Mouse (Mus musculus): ENCODE measurements around the gene Fez2. TPM values are rescaled to one million over a fixed set of nuclear protein-coding genes. Genes with fewer than 3 reads are reported as not detected.

The Fez2 gene
- polyA plus RNA-seq, 1 experiment from 2014 or later: 57.5 TPM

DNA sequence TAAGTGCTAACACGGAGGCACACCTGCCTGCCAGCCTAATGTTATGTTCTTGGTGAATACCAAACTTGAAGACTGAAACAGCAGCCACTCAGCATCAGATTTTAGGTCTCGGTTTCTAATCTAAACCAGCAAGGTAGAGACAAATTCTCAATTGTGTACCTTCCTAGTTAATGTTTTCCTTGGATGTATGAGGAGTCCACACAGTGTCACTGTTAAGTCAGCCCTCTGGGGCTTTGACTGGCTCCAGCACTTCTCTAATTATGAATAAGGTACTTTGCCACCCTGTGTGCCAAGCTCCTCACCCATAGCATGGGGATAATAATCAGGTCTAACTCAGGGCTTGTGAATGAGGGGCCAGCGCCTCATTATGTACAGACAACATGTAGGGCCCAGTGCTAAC, 35.6 kb downstream of the Fez2 start:
- WGBS: 91% methylated on average over 3 of the region's 3 CpGs
- no peak overlapping the region for H3K9ac ChIP-seq (ENCODE audit: low read length)
- H3K4me1 ChIP-seq (ENCODE audit: control insufficient read depth, insufficient read depth, low read length): no peaks in the 10 kb centered on the region
- no peaks in the 10 kb centered on the region for H3K36me3 ChIP-seq (ENCODE audit: control insufficient read depth, insufficient read depth, low read length)
- H3K4me2 ChIP-seq: no peak overlapping the region
- H3K27me3 ChIP-seq (ENCODE audit: control insufficient read depth, insufficient read depth, low read length): no peaks in the 10 kb centered on the region
- H3K9me3 ChIP-seq (ENCODE audit: control insufficient read depth, low read length): no peaks in the 10 kb centered on the region
- no peak overlapping the region for H3K4me3 ChIP-seq (ENCODE audit: low read depth, low read length)
- no peak for ATAC-seq (ENCODE audit: low FRiP score)
- H3K27ac ChIP-seq (ENCODE audit: low read depth, low read length): no peak overlapping the region
- no peak for DNase-seq (ENCODE audit: low spot score, missing footprints)

DNA sequence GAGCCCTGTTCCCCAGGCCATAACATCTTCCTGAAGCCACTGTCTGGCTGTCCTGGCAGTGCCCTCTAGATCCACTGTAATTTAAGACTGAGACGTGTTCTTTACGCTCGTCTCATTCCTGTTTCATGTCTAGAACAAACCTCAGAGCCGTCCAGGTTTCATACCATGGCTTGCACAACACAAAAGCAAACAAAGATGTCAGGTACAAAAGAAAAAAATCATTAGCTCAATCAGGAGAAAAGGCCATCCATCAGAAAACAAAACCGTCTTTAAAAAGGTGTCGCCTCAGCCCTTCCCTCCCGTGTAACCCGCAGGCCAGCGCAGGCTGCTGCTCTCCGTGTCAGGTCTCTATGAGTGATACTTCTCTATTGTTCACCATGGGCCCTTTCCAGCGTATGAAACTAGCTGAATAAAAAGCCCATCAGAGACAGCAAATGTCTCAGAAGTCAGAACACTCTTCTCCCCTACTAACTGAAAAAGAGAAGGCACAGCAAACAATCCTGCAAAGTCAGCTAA, 38.2 kb downstream of the Fez2 start:
- WGBS: 88% methylated on average over 11 of the region's 11 CpGs
- Histone ChIP-seq H3K4me3 (ENCODE audit: low read depth, low read length) (no peak overlapping the region), H3K9me3 (ENCODE audit: control insufficient read depth, low read length) (no peaks in the 10 kb centered on the region), H3K27ac (ENCODE audit: low read depth, low read length) (no peak overlapping the region), H3K36me3 (ENCODE audit: control insufficient read depth, insufficient read depth, low read length) (no peaks in the 10 kb centered on the region), H3K4me2 (no peak overlapping the region), H3K9ac (ENCODE audit: low read length) (no peak overlapping the region), H3K27me3 (ENCODE audit: control insufficient read depth, insufficient read depth, low read length) (no peaks in the 10 kb centered on the region), H3K4me1 (ENCODE audit: control insufficient read depth, insufficient read depth, low read length) (peaks cover 1% of the 10 kb centered on the region; the same call in 1 of the 2 replicates)
- DNase-seq (ENCODE audit: low spot score, missing footprints) (no peak), ATAC-seq (ENCODE audit: low FRiP score) (no peak)

DNA sequence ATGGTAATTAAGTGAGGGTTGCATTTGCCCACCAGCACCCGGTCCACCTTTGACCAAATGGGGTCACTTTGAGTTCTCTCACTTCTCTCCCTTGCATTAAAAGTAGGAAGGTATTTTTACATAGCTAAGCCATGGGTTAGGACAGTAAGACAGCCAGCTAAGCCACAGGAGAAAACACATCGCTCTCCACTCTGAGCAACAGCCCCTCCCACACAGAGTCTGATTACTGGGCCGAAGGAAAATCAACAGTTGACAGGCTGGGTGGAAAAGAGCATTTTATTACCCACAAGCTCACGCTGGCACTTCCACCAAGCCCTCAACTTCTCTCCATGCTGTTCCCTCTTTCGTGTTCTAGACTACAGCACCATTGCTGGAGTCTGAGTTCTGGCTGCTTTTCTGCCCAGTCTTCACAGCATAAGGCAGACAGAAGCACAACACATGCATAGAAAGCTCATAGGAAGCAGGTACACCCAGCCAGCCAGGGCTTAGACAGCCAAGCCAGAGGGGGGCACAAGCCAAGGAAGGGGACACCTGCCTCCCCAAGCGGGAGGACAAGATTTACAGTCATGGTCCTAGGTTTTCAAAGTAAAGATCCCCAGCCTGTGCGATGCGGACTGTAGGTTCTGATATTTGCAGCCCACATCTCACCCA, 38.7 kb downstream of the Fez2 start:
- no peaks in the 10 kb centered on the region for H3K9me3 ChIP-seq (ENCODE audit: control insufficient read depth, low read length)
- no peaks in the 10 kb centered on the region for H3K27me3 ChIP-seq (ENCODE audit: control insufficient read depth, insufficient read depth, low read length)
- WGBS: 93% methylated on average over 8 of the region's 8 CpGs
- no peak overlapping the region for H3K4me2 ChIP-seq
- no peak for DNase-seq (ENCODE audit: low spot score, missing footprints)
- H3K36me3 ChIP-seq (ENCODE audit: control insufficient read depth, insufficient read depth, low read length): no peaks in the 10 kb centered on the region
- ATAC-seq (ENCODE audit: low FRiP score): no peak
- H3K9ac ChIP-seq (ENCODE audit: low read length): no peak overlapping the region
- H3K4me3 ChIP-seq (ENCODE audit: low read depth, low read length): no peak overlapping the region
- peaks cover 4% of the 10 kb centered on the region; the same call in 1 of the 2 replicates for H3K4me1 ChIP-seq (ENCODE audit: control insufficient read depth, insufficient read depth, low read length)
- no peak overlapping the region for H3K27ac ChIP-seq (ENCODE audit: low read depth, low read length)

DNA sequence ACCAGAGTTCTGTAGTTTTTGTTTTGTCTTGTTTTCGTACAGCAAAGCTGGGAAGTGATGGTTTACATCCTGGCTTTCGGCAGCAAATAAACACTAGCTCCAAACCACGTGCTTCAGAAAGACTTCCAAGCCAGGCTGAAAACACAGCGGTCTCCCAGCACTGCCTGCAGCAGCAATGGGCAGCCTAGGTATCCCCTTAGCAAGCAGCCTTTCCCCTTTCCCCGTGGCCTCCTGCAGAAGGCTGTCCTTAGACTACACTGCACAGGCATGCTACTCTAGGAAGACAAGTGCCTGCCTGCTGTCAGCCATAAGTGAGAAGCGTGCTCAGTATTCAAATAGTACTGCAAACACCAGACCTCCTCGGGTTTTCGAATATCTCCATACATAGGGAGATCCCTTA, 41.4 kb downstream of the Fez2 start:
- Histone ChIP-seq H3K27ac (ENCODE audit: low read depth, low read length) (no peak overlapping the region), H3K4me1 (ENCODE audit: control insufficient read depth, insufficient read depth, low read length) (peaks cover 4% of the 10 kb centered on the region; the same call in 1 of the 2 replicates), H3K4me2 (no peak overlapping the region), H3K9me3 (ENCODE audit: control insufficient read depth, low read length) (no peaks in the 10 kb centered on the region), H3K36me3 (ENCODE audit: control insufficient read depth, insufficient read depth, low read length) (no peaks in the 10 kb centered on the region), H3K27me3 (ENCODE audit: control insufficient read depth, insufficient read depth, low read length) (no peaks in the 10 kb centered on the region), H3K9ac (ENCODE audit: low read length) (no peak overlapping the region), H3K4me3 (ENCODE audit: low read depth, low read length) (no peak overlapping the region)
- DNase-seq (ENCODE audit: low spot score, missing footprints) (no peak), ATAC-seq (ENCODE audit: low FRiP score) (0 out of 2 replicates have a peak, but pooled peaks have one; percentile 15)
- 75% methylated on average over 8 of the region's 8 CpGs for WGBS

DNA sequence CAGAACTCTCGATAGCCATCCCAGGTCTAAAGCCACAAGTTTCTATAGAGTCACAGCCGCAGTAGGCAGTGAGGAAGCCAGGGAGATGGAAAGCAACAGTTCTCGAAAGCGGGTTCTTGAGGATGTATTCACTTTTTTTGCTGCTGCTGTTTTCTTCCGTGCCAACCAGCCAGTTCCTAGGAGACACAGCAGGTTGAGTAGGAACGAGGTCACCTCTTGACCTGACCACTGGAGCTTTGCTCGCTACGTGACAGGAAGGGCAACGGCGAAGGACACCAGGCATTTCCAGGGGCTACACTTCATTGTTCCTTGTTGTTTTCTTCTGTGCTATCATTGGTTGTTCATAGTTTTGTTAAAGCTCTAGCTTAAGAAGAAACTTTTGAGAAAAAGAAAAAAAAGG, 43.2 kb downstream of the Fez2 start:
- no peak overlapping the region; the same call in 1 of the 2 replicates for H3K27ac ChIP-seq (ENCODE audit: low read depth, low read length)
- H3K9ac ChIP-seq (ENCODE audit: low read length): no peak overlapping the region

DNA sequence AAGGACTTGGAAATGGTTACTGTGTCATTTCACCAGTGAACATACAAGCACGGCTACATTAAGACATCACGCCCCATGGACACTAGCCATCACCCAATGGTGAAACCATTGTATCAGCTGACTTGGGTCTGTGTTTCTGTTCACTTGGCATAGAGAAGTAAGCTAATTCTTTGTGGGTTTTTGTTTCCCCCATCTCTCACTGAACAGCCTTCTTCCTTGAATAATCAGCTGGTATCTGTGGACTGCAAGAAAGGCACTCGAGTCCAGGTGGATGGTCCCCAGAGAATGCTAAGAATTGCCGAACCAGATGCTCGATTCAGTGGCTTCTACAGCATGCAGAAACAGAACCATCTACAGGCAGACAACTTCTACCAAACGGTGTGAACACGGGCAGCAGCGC, 44.1 kb downstream of the Fez2 start:
- ATAC-seq (ENCODE audit: low FRiP score): no peak
- H3K27me3 ChIP-seq (ENCODE audit: control insufficient read depth, insufficient read depth, low read length): no peaks in the 10 kb centered on the region

More for the DNA sequence above, 43.2 kb downstream of the Fez2 start:
- Histone ChIP-seq H3K36me3 (ENCODE audit: control insufficient read depth, insufficient read depth, low read length) (no peaks in the 10 kb centered on the region), H3K4me3 (ENCODE audit: low read depth, low read length) (no peak overlapping the region), H3K9me3 (ENCODE audit: control insufficient read depth, low read length) (no peaks in the 10 kb centered on the region), H3K4me1 (ENCODE audit: control insufficient read depth, insufficient read depth, low read length) (peaks cover 4% of the 10 kb centered on the region; the same call in 1 of the 2 replicates), H3K27me3 (ENCODE audit: control insufficient read depth, insufficient read depth, low read length) (no peaks in the 10 kb centered on the region), H3K4me2 (no peak overlapping the region)
- DNase-seq (ENCODE audit: low spot score, missing footprints): no peak
- 39% methylated on average over 10 of the region's 10 CpGs for WGBS
- no peak for ATAC-seq (ENCODE audit: low FRiP score)

DNA sequence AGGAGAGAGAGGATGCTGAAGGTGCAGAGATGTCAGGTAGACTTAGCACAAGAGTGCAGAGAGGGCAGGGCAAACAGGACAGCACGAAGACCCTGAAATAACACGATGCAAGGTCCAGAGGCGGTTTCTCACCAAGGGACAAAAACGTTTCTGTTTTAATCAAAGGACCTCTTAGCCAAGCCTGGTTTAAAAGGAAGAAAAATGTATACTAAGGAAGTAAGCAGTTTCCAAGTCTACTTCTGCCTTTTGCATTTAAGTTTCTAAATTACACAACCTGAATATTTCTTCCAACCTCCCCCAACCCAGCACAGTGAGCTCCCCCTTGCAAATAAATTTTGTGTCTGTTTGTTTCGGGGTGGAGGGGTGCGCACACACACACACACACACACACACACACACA, 44.8 kb downstream of the Fez2 start:
- H3K4me1 ChIP-seq (ENCODE audit: control insufficient read depth, insufficient read depth, low read length): peaks cover 4% of the 10 kb centered on the region; the same call in 1 of the 2 replicates
- DNase-seq (ENCODE audit: low spot score, missing footprints): no peak
- H3K9me3 ChIP-seq (ENCODE audit: control insufficient read depth, low read length): no peaks in the 10 kb centered on the region
- WGBS: 93% methylated on average over 6 of the region's 6 CpGs
- no peak overlapping the region for H3K4me3 ChIP-seq (ENCODE audit: low read depth, low read length)
- H3K27me3 ChIP-seq (ENCODE audit: control insufficient read depth, insufficient read depth, low read length): no peaks in the 10 kb centered on the region
- no peak overlapping the region for H3K9ac ChIP-seq (ENCODE audit: low read length)
- no peaks in the 10 kb centered on the region for H3K36me3 ChIP-seq (ENCODE audit: control insufficient read depth, insufficient read depth, low read length)
- ATAC-seq (ENCODE audit: low FRiP score): no peak
- H3K27ac ChIP-seq (ENCODE audit: low read depth, low read length): no peak overlapping the region
- no peak overlapping the region for H3K4me2 ChIP-seq

More for the DNA sequence above, 44.1 kb downstream of the Fez2 start:
- H3K4me2 ChIP-seq: no peak overlapping the region
- DNase-seq (ENCODE audit: low spot score, missing footprints): no peak
- WGBS: 92% methylated on average over 8 of the region's 8 CpGs
- H3K27ac ChIP-seq (ENCODE audit: low read depth, low read length): no peak overlapping the region
- H3K36me3 ChIP-seq (ENCODE audit: control insufficient read depth, insufficient read depth, low read length): no peaks in the 10 kb centered on the region
- H3K4me3 ChIP-seq (ENCODE audit: low read depth, low read length): no peak overlapping the region
- no peak overlapping the region for H3K9ac ChIP-seq (ENCODE audit: low read length)
- no peaks in the 10 kb centered on the region for H3K9me3 ChIP-seq (ENCODE audit: control insufficient read depth, low read length)
- H3K4me1 ChIP-seq (ENCODE audit: control insufficient read depth, insufficient read depth, low read length): peaks cover 4% of the 10 kb centered on the region; the same call in 1 of the 2 replicates

DNA sequence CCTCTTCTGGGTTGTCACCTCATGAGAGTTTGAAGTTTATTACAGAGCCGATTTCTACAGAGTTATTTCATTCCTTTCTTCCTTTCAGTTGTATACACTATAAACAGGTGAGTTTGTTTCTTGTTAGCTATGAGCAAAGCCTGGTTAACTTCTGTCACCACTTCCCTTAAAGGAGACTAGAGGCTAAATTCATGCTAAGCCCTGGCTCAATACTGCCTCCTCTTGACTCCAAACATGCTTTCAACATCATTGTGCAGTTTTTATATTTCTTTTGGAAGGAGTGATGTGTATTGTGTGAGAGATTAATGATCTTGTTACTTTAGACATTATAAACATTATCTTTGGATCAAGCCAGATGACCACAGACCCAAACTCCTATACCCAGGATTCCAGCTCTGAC, 47.5 kb downstream of the Fez2 start:
- Histone ChIP-seq H3K4me2 (no peak overlapping the region), H3K36me3 (ENCODE audit: control insufficient read depth, insufficient read depth, low read length) (no peaks in the 10 kb centered on the region), H3K9me3 (ENCODE audit: control insufficient read depth, low read length) (no peaks in the 10 kb centered on the region)

DNA sequence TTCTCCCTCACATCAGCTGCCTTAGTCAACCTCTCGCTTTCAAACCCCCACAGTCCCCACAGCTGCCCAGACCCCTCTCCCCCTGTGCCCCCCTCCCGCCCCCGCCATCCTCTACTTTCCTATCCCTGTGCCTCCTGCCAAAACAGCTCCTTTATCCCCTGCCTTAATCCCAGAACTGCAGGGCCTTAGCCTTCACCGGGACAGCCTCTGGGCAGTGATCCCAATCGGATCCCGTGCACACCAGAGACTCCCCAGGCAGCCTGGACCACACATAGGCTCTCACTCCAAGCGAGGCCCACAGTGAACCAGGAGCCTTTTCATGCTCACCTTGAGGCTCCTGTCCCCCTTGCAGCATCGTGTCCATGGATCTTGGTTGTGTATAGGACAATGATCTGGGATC, 49.5 kb downstream of the Fez2 start:
- Histone ChIP-seq H3K9me3 (ENCODE audit: control insufficient read depth, low read length) (no peaks in the 10 kb centered on the region), H3K4me1 (ENCODE audit: control insufficient read depth, insufficient read depth, low read length) (no peaks in the 10 kb centered on the region), H3K9ac (ENCODE audit: low read length) (no peak overlapping the region), H3K4me2 (no peak overlapping the region), H3K36me3 (ENCODE audit: control insufficient read depth, insufficient read depth, low read length) (no peaks in the 10 kb centered on the region), H3K4me3 (ENCODE audit: low read depth, low read length) (no peak overlapping the region), H3K27me3 (ENCODE audit: control insufficient read depth, insufficient read depth, low read length) (no peaks in the 10 kb centered on the region), H3K27ac (ENCODE audit: low read depth, low read length) (no peak overlapping the region)
- ATAC-seq (ENCODE audit: low FRiP score): no peak
- no peak for DNase-seq (ENCODE audit: low spot score, missing footprints)
- WGBS: 55% methylated on average over 8 of the region's 8 CpGs

More for the DNA sequence above, 47.5 kb downstream of the Fez2 start:
- DNase-seq (ENCODE audit: low spot score, missing footprints) (no peak), ATAC-seq (ENCODE audit: low FRiP score) (no peak)
- Histone ChIP-seq H3K27me3 (ENCODE audit: control insufficient read depth, insufficient read depth, low read length) (no peaks in the 10 kb centered on the region), H3K4me1 (ENCODE audit: control insufficient read depth, insufficient read depth, low read length) (peaks cover 4% of the 10 kb centered on the region; the same call in 1 of the 2 replicates), H3K9ac (ENCODE audit: low read length) (no peak overlapping the region), H3K4me3 (ENCODE audit: low read depth, low read length) (no peak overlapping the region), H3K27ac (ENCODE audit: low read depth, low read length) (no peak overlapping the region)
- WGBS: 89% methylated on average over 1 of the region's 1 CpGs

Measured in midbrain, embryonic 11.5 days (tissue).